Mouse (Mus musculus) lung, adult 2 months (tissue): ENCODE measurements at regions not wholly inside any gene's neighbourhood (a gene's known extent, or its start where the extent isn't known, plus 50 kb on each side); places are given as distances from the start of the nearest gene placed in this dataset.

Source experiments
- CTCF ChIP-seq: fragments of 200-500 bp; IDR thresholded peaks from 2 replicates; pipeline ENCODE4 v1.5.1; 2011; ENCODE audit warnings: mild to moderate bottlenecking, low read length, control low read depth; ENCODE audit not compliant: insufficient read depth
- POLR2A ChIP-seq: fragments of 200-500 bp; IDR thresholded peaks from 2 replicates; pipeline ENCODE4 v1.6.1; 2011; ENCODE audit warnings: low read depth, mild to moderate bottlenecking, control low read depth, low read length, borderline replicate concordance; ENCODE audit errors: extremely low read depth

DNA sequence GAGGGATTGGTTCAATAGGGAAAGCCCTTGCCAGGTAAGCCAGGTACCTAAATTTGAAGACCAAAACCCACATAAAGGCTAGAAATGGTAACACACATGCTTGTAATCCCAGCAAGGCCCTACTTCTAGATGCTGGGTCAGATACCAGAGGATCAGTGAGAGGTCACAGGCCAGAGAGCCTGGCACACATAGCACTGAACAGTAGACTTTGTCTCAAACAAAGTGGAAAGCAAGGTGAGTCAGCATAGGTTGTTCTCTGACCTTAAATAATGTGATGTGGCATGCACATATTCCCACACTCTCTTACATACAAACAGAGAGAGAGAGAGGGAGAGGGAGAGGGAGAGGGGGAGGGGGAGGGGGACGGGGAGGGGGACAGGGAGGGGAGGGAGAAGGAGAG, 100.3 kb upstream of the Cadm1 start:
- TF ChIP-seq CTCF (no peak), POLR2A (no peak)
